Mouse (Mus musculus): Measurements from ENCODE around the gene Bicc1.

- TF ChIP-seq POLR2A (IDR thresholded peaks at IDR 0.05; ENCODE audit: control insufficient read depth, extremely low read depth, insufficient read depth, low read length, poor library complexity) (no peak), CTCF (IDR thresholded peaks at IDR 0.05; ENCODE audit: borderline replicate concordance, control insufficient read depth, extremely low read depth, insufficient read depth, low read length, poor library complexity) (no peak)
Observed at GRCm38 (mm10) chr10:70919031-70919663, 240.4 kb downstream of the Bicc1 start.
